Mouse (Mus musculus) liver, adult 2 months (tissue): Measurements from ENCODE around the gene 5730455P16Rik.
"Not testable (repeated sequence)": the region's sequence is repeated elsewhere in the genome, so short reads cannot be mapped to it uniquely, and the experiment has no call there.

Experiments
- CTCF ChIP-seq: fragments of 200-500 bp; IDR thresholded peaks from 2 replicates; pipeline ENCODE4 v1.5.1; 2011; ENCODE audit warnings: low read depth, low read length, control low read depth
- POLR2A ChIP-seq: fragments of 200-500 bp; IDR thresholded peaks from 2 replicates; pipeline ENCODE4 v1.6.1; 2011; ENCODE audit warnings: low read length, control low read depth; ENCODE audit not compliant: insufficient read depth; ENCODE audit errors: extremely low read depth

DNA sequence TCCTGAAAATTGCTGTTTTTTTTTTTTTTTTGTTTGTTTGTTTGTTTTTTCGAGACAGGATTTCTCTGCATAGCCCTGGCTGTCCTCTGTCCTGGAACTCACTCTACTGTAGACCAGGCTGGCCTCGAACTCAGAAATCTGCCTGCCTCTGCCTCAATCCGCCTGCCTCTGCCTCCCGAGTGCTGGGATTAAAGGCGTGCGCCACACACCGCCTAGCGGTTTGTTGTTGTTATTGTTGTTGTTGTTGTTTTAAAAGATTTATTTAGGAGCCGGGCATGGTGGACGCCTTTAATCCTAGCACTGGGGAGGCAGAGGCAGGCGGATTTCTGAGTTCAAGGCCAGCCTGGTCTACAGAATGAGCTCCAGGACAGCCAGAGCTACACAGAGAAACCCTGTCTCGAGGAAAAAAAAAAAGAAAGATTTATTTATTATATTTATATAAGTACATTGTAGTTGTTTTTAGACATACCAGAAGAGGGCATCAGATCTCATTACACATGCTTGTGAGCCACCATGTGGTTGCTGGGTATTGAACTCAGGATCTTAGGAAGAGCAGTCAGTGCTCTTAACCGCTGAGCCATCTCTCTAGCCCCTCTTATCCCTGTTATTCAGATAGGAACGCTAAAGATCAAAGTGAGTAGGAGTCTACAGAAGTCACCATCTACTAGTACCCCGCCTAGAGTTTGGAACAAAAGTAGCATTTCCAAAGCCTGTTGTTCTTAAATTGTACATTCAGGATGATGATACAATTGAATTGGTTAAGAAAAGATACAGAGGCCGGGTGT, 48.4 kb upstream of the 5730455P16Rik start:
- not testable (repeated sequence) for TF ChIP-seq CTCF, POLR2A
